Mouse (Mus musculus) heart, embryonic 11.5 days (tissue): ENCODE data around the gene Clps. TPM values are rescaled to one million over a fixed set of nuclear protein-coding genes. Genes with fewer than 3 reads are reported as not detected.

Source experiments
- ATAC-seq: fragments of 200-750 bp; cut with Nextera tagmentation; replicated peaks from 2 replicates; pipeline ENCODE4 v1.8.0; 2017; ENCODE audit warnings: moderate library complexity; ENCODE audit not compliant: insufficient number of reproducible peaks, low FRiP score, low TSS enrichment
- H3K27ac ChIP-seq: fragments of 300-500 bp; sonication (generic); 2 replicates; pipeline ENCODE4 v1.5.1; 2014; ENCODE audit warnings: mild to moderate bottlenecking, low read depth, low read length
- H3K27me3 ChIP-seq: fragments of 300-500 bp; sonication (generic); 2 replicates; pipeline ENCODE4 v1.6.1; 2014; ENCODE audit warnings: mild to moderate bottlenecking, low read length, mixed read lengths; ENCODE audit not compliant: control insufficient read depth, insufficient read depth
- H3K36me3 ChIP-seq: fragments of 300-500 bp; sonication (generic); 2 replicates; pipeline ENCODE4 v1.6.1; 2014; ENCODE audit warnings: mild to moderate bottlenecking, low read length, moderate library complexity, mixed read lengths; ENCODE audit not compliant: control insufficient read depth, insufficient read depth
- H3K4me1 ChIP-seq: fragments of 300-500 bp; sonication (generic); 2 replicates; pipeline ENCODE4 v1.6.1; 2014; ENCODE audit warnings: low read length; ENCODE audit not compliant: control insufficient read depth, insufficient read depth
- H3K4me2 ChIP-seq: fragments of 300-500 bp; sonication (generic); 2 replicates; pipeline ENCODE4 v1.6.1; 2014; ENCODE audit warnings: mild to moderate bottlenecking, moderate library complexity
- H3K4me3 ChIP-seq: fragments of 300-500 bp; sonication (generic); 2 replicates; pipeline ENCODE4 v1.5.1; 2014; ENCODE audit warnings: low read depth, low read length
- H3K9ac ChIP-seq: fragments of 300-500 bp; sonication (generic); 2 replicates; pipeline ENCODE4 v1.6.1; 2014; ENCODE audit warnings: mild to moderate bottlenecking, low read depth, low read length, moderate library complexity
- H3K9me3 ChIP-seq: fragments of 300-500 bp; sonication (generic); replicated peaks from 2 replicates; pipeline ENCODE4 v1.6.1; 2016; ENCODE audit warnings: low read length; ENCODE audit not compliant: control insufficient read depth
- WGBS: fragments of 180-500 bp; shearing (Covaris S2); extraction: QIAGEN DNeasy Blood & Tissue Kit; methylation state at CpG from one replicate; pipeline ENCODE4 v1.1.7; 2014; ENCODE audit not compliant: insufficient replicate concordance; 5-methylcytosine and 5-hydroxymethylcytosine counted together
- polyA plus RNA-seq: library from polyadenylated mRNA; unstranded; fragments of >200 nt; fragmentation: Nextera tagmentation; extraction: Ambion mirVana; gene quantifications from 2 replicates; pipeline ENCODE4 v1.2.1, GENCODE M21; 2014

Gene Clps
- polyA plus RNA-seq, 1 experiment from 2014 or later, result not detected

GRCm38 (mm10) chr17:28524831-28525430 lies 35.6 kb downstream of the Clps start:
- 72% methylated on average over 4 of the region's 4 CpGs for WGBS
- no peak overlapping the region for H3K9ac ChIP-seq
- H3K4me3 ChIP-seq, result no peak overlapping the region
- H3K9me3 ChIP-seq, result no peaks in the 10 kb centered on the region
- peaks cover 10% of the 10 kb centered on the region for H3K27me3 ChIP-seq
- ATAC-seq, result no peak
- H3K27ac ChIP-seq, result no peak overlapping the region
- no peak overlapping the region for H3K4me2 ChIP-seq
- no peaks in the 10 kb centered on the region for H3K36me3 ChIP-seq
- peaks cover 10% of the 10 kb centered on the region; the same call in 1 of the 2 replicates for H3K4me1 ChIP-seq

- Histone ChIP-seq H3K4me2 (no peak overlapping the region), H3K9me3 (no peaks in the 10 kb centered on the region), H3K27me3 (peaks cover 15% of the 10 kb centered on the region), H3K4me3 (no peak overlapping the region), H3K4me1 (peaks cover 10% of the 10 kb centered on the region; the same call in 1 of the 2 replicates), H3K36me3 (no peaks in the 10 kb centered on the region), H3K9ac (no peak overlapping the region), H3K27ac (no peak overlapping the region)
- no peak for ATAC-seq
- WGBS, result 78% methylated on average over 23 of the region's 23 CpGs
These were observed 36.4 kb downstream of the Clps start for GRCm38 (mm10) chr17:28524009-28524695.

- H3K36me3 ChIP-seq, result no peaks in the 10 kb centered on the region
- H3K9ac ChIP-seq, result peak overlapping the region; percentile 54
- H3K4me3 ChIP-seq, result peak overlapping the region; percentile 55
- peak overlapping the region; percentile 59 for H3K27ac ChIP-seq
- no peaks in the 10 kb centered on the region for H3K9me3 ChIP-seq
- peak overlapping the region; percentile 87 for H3K4me2 ChIP-seq
- peaks cover 11% of the 10 kb centered on the region; the same call in 1 of the 2 replicates for H3K4me1 ChIP-seq
- ATAC-seq, result peak; percentile 5; the same call in 1 of the 2 replicates
- 5% methylated on average over 28 of the region's 28 CpGs for whole genome bisulfite sequencing
- H3K27me3 ChIP-seq, result peaks cover 22% of the 10 kb centered on the region
These were observed 37.1 kb downstream of the Clps start for GRCm38 (mm10) chr17:28523355-28524008.

- Histone ChIP-seq H3K4me1 (peaks cover 16% of the 10 kb centered on the region; the same call in 1 of the 2 replicates), H3K4me3 (peak overlapping the region; percentile 55), H3K27ac (peak overlapping the region; percentile 59), H3K36me3 (no peaks in the 10 kb centered on the region), H3K9ac (peak overlapping the region; percentile 54), H3K27me3 (peaks cover 25% of the 10 kb centered on the region), H3K9me3 (no peaks in the 10 kb centered on the region), H3K4me2 (peak overlapping the region; percentile 87)
- peak; percentile 53 for ATAC-seq
- WGBS, result under 1% methylated on average over 53 of the region's 66 CpGs
These were observed 37.8 kb downstream of the Clps start for GRCm38 (mm10) chr17:28522623-28523354.

- H3K27me3 ChIP-seq, result peaks cover 29% of the 10 kb centered on the region
- H3K9me3 ChIP-seq, result no peaks in the 10 kb centered on the region
- H3K27ac ChIP-seq, result no peak overlapping the region
- 38% methylated on average over 6 of the region's 6 CpGs for WGBS
- H3K4me3 ChIP-seq, result no peak overlapping the region
- peaks cover 20% of the 10 kb centered on the region; the same call in 1 of the 2 replicates for H3K4me1 ChIP-seq
- no peaks in the 10 kb centered on the region for H3K36me3 ChIP-seq
- H3K4me2 ChIP-seq, result peak overlapping the region; percentile 87
- no peak for ATAC-seq
- H3K9ac ChIP-seq, result no peak overlapping the region
These were observed 38.6 kb downstream of the Clps start for GRCm38 (mm10) chr17:28521920-28522319.

- Histone ChIP-seq H3K4me2 (no peak overlapping the region), H3K4me1 (peaks cover 20% of the 10 kb centered on the region; the same call in 1 of the 2 replicates), H3K9ac (no peak overlapping the region), H3K27ac (no peak overlapping the region), H3K36me3 (no peaks in the 10 kb centered on the region), H3K27me3 (peaks cover 29% of the 10 kb centered on the region), H3K9me3 (no peaks in the 10 kb centered on the region), H3K4me3 (no peak overlapping the region)
- WGBS, result 60% methylated on average over 5 of the region's 5 CpGs
- ATAC-seq, result no peak
These were observed 39.4 kb downstream of the Clps start for GRCm38 (mm10) chr17:28521071-28521726.

GRCm38 (mm10) chr17:28520561-28520960 lies 40.0 kb downstream of the Clps start:
- Histone ChIP-seq H3K27me3 (peaks cover 29% of the 10 kb centered on the region), H3K4me2 (no peak overlapping the region)
- ATAC-seq, result no peak

GRCm38 (mm10) chr17:28519827-28520226 lies 40.7 kb downstream of the Clps start:
- H3K9ac ChIP-seq, result no peak overlapping the region
- no peaks in the 10 kb centered on the region for H3K36me3 ChIP-seq
- H3K9me3 ChIP-seq, result no peaks in the 10 kb centered on the region
- H3K4me3 ChIP-seq, result no peak overlapping the region
- peaks cover 31% of the 10 kb centered on the region for H3K27me3 ChIP-seq
- peaks cover 20% of the 10 kb centered on the region; the same call in 1 of the 2 replicates for H3K4me1 ChIP-seq
- WGBS, result 87% methylated on average over 3 of the region's 3 CpGs
- ATAC-seq, result no peak
- no peak overlapping the region for H3K27ac ChIP-seq
- no peak overlapping the region for H3K4me2 ChIP-seq

More at GRCm38 (mm10) chr17:28520561-28520960, 40.0 kb downstream of the Clps start:
- no peak overlapping the region for H3K9ac ChIP-seq
- H3K9me3 ChIP-seq, result no peaks in the 10 kb centered on the region
- H3K36me3 ChIP-seq, result no peaks in the 10 kb centered on the region
- peaks cover 20% of the 10 kb centered on the region; the same call in 1 of the 2 replicates for H3K4me1 ChIP-seq
- WGBS, result 76% methylated on average over 4 of the region's 4 CpGs
- H3K27ac ChIP-seq, result no peak overlapping the region
- no peak overlapping the region for H3K4me3 ChIP-seq
